Mouse (Mus musculus): ENCODE results near the gene Mxd3. TPM values are rescaled to one million over a fixed set of nuclear protein-coding genes. Genes with fewer than 3 reads are reported as not detected.
A peak's percentile ranks its signal among the peaks of the same experiment; 100 is the strongest.

The Mxd3 gene
- 37.2 and 42.2 TPM in 2 replicates for polyA plus RNA-seq (2014; fragmentation: Nextera tagmentation; extraction: Ambion mirVana)

DNA sequence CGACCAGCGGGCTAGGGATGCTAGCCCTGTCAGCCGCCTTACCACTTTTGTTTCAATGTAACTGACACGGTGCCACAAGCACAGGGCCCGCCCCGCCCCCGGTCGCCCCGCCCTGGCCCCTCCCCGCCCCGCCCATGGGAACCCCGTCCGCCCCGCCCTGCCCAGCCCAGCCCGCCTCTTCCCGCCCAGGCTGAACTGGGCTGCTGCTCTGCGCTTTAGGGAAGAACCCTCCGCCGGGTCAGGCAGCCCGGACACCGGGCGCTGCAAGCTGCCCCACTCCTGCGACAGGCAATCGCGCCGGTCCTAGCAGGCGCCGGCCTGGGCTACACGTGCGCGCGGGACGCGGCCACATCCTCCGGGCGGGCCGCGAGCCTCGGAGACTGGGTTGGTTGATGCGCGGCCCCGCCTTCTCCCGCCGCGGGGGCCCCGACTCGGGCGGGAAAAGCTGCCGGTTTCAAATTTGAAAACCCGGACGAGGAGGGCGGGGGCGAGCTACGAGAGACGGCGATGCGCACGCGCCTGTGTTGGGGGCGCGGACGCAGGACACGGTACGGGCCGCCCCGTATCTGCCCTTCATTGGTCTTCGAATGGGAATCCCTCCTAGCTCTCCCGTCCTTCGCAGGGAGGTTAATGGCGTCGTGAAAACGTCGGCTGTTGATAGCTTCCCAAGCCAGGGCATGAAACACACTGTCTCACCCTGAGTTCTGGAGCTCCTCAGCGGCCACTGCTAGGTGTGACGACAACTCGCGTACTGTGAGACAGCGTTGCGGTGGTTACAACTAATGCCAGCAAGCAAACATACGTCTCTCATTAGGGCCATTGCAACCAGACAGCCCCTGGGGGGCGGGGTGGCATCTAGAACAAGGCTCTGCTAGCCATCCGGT, at the start of gene Mxd3:
Gene Mxd3, minus strand, starts transcription at position 141 of the 884 bp plus-strand sequence.
- peak; percentile 85 for ATAC-seq (replicated peaks; ENCODE audit: low FRiP score)
- Histone ChIP-seq H3K9me3 (ENCODE audit: control insufficient read depth, low read length) (no peaks in the 10 kb centered on the region), H3K27ac (ENCODE audit: low read depth, low read length) (peak within 1 kb of the TSS; percentile 96), H3K4me1 (replicated peaks; ENCODE audit: control insufficient read depth, insufficient read depth, low read length) (peaks cover 7% of the 10 kb centered on the region), H3K36me3 (ENCODE audit: control insufficient read depth, insufficient read depth, low read length) (peaks cover 9% of the 10 kb centered on the region), H3K27me3 (ENCODE audit: control insufficient read depth, insufficient read depth, low read length) (no peaks in the 10 kb centered on the region), H3K4me2 (ENCODE audit: low read depth, low read length, severe bottlenecking) (peak within 1 kb of the TSS; percentile 70), H3K9ac (ENCODE audit: low read length) (peak within 1 kb of the TSS; percentile 82), H3K4me3 (ENCODE audit: low read depth, low read length) (peak within 1 kb of the TSS; percentile 67)
- DNase-seq (ENCODE audit: low spot score), result peak; percentile 97
- under 1% methylated on average over 72 of the region's 82 CpGs for WGBS

- DNase-seq (ENCODE audit: low spot score), result peak; percentile 61
- Histone ChIP-seq H3K36me3 (ENCODE audit: control insufficient read depth, insufficient read depth, low read length) (no peaks in the 10 kb centered on the region), H3K9me3 (ENCODE audit: control insufficient read depth, low read length) (no peaks in the 10 kb centered on the region), H3K4me3 (ENCODE audit: low read depth, low read length) (no peak overlapping the region), H3K27me3 (ENCODE audit: control insufficient read depth, insufficient read depth, low read length) (peaks cover 36% of the 10 kb centered on the region), H3K4me2 (ENCODE audit: low read depth, low read length, severe bottlenecking) (no peak overlapping the region), H3K9ac (ENCODE audit: low read length) (no peak overlapping the region), H3K4me1 (replicated peaks; ENCODE audit: control insufficient read depth, insufficient read depth, low read length) (no peaks in the 10 kb centered on the region), H3K27ac (ENCODE audit: low read depth, low read length) (no peak overlapping the region)
- ATAC-seq (replicated peaks; ENCODE audit: low FRiP score), result no peak
- 3% methylated on average over 31 of the region's 32 CpGs for WGBS
These were observed 49.4 kb upstream of the Mxd3 start for GRCm38 (mm10) chr13:55378907-55379580.

GRCm38 (mm10) chr13:55375877-55376276, 46.3 kb upstream of the Mxd3 start:
- ATAC-seq (replicated peaks; ENCODE audit: low FRiP score), result no peak
- Histone ChIP-seq H3K9ac (ENCODE audit: low read length) (no peak overlapping the region), H3K4me1 (replicated peaks; ENCODE audit: control insufficient read depth, insufficient read depth, low read length) (no peaks in the 10 kb centered on the region), H3K27me3 (ENCODE audit: control insufficient read depth, insufficient read depth, low read length) (peaks cover 32% of the 10 kb centered on the region), H3K4me2 (ENCODE audit: low read depth, low read length, severe bottlenecking) (no peak overlapping the region), H3K27ac (ENCODE audit: low read depth, low read length) (no peak overlapping the region), H3K36me3 (ENCODE audit: control insufficient read depth, insufficient read depth, low read length) (no peaks in the 10 kb centered on the region), H3K4me3 (ENCODE audit: low read depth, low read length) (no peak overlapping the region), H3K9me3 (ENCODE audit: control insufficient read depth, low read length) (no peaks in the 10 kb centered on the region)
- DNase-seq (ENCODE audit: low spot score), result no peak
- WGBS, result 68% methylated on average over 2 of the region's 2 CpGs

DNA sequence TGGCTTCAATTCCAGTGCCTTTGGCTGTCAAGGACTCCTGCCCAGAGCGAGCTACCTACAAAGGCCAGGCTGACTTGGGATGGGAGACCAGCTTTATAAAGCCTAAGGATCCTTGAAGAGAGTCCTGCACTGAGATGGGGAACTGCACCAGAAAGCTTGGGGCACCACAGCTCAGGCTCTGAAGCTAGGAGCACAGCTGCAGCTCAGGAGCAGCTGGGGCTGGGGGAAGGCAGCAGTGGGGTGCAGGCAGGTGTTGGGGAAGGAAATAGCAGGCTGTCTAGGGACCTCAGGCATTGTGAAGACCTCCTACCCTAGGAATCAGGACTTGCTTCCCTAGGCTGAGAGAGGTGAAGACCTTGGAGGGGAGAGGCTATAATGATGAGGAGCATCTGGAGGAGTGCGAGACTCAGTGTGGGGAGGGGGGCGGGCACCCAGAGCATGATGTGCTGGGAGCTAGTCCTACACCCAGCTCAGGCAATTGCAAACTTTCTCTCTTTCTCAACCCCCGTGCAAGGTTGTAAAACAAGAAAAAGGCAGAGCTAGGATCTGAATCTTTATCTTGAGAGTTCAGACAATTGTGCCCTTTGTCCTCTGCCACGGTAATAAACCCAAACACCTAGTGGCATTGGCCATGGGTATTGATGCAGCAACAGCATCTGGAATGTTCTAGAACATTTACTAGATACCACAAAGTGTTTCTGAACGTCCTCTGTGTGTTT, 44.7 kb upstream of the Mxd3 start:
- H3K27ac ChIP-seq (ENCODE audit: low read depth, low read length), result no peak overlapping the region
- no peaks in the 10 kb centered on the region for H3K36me3 ChIP-seq (ENCODE audit: control insufficient read depth, insufficient read depth, low read length)
- H3K27me3 ChIP-seq (ENCODE audit: control insufficient read depth, insufficient read depth, low read length), result peaks cover 19% of the 10 kb centered on the region
- DNase-seq (ENCODE audit: low spot score), result no peak
- H3K4me2 ChIP-seq (ENCODE audit: low read depth, low read length, severe bottlenecking), result no peak overlapping the region
- H3K4me3 ChIP-seq (ENCODE audit: low read depth, low read length), result no peak overlapping the region
- no peak for ATAC-seq (replicated peaks; ENCODE audit: low FRiP score)
- WGBS, result 78% methylated on average over 6 of the region's 6 CpGs
- no peaks in the 10 kb centered on the region for H3K4me1 ChIP-seq (replicated peaks; ENCODE audit: control insufficient read depth, insufficient read depth, low read length)
- H3K9me3 ChIP-seq (ENCODE audit: control insufficient read depth, low read length), result no peaks in the 10 kb centered on the region
- no peak overlapping the region for H3K9ac ChIP-seq (ENCODE audit: low read length)

- H3K27me3 ChIP-seq (ENCODE audit: control insufficient read depth, insufficient read depth, low read length), result no peaks in the 10 kb centered on the region
These were observed 42.1 kb upstream of the Mxd3 start for GRCm38 (mm10) chr13:55371740-55372139.

GRCm38 (mm10) chr13:55371007-55371681, 41.5 kb upstream of the Mxd3 start:
- H3K4me1 ChIP-seq (replicated peaks; ENCODE audit: control insufficient read depth, insufficient read depth, low read length), result no peaks in the 10 kb centered on the region
- H3K4me3 ChIP-seq (ENCODE audit: low read depth, low read length), result no peak overlapping the region
- H3K9me3 ChIP-seq (ENCODE audit: control insufficient read depth, low read length), result no peaks in the 10 kb centered on the region
- no peaks in the 10 kb centered on the region for H3K27me3 ChIP-seq (ENCODE audit: control insufficient read depth, insufficient read depth, low read length)
- ATAC-seq (replicated peaks; ENCODE audit: low FRiP score), result no peak
- no peaks in the 10 kb centered on the region for H3K36me3 ChIP-seq (ENCODE audit: control insufficient read depth, insufficient read depth, low read length)
- no peak overlapping the region for H3K4me2 ChIP-seq (ENCODE audit: low read depth, low read length, severe bottlenecking)
- H3K9ac ChIP-seq (ENCODE audit: low read length), result no peak overlapping the region
- H3K27ac ChIP-seq (ENCODE audit: low read depth, low read length), result no peak overlapping the region
- 74% methylated on average over 8 of the region's 8 CpGs for WGBS
- no peak for DNase-seq (ENCODE audit: low spot score)

More at GRCm38 (mm10) chr13:55371740-55372139, 42.1 kb upstream of the Mxd3 start:
- 71% methylated on average over 5 of the region's 5 CpGs for WGBS
- no peak for DNase-seq (ENCODE audit: low spot score)
- Histone ChIP-seq H3K36me3 (ENCODE audit: control insufficient read depth, insufficient read depth, low read length) (no peaks in the 10 kb centered on the region), H3K4me2 (ENCODE audit: low read depth, low read length, severe bottlenecking) (no peak overlapping the region), H3K9me3 (ENCODE audit: control insufficient read depth, low read length) (no peaks in the 10 kb centered on the region), H3K9ac (ENCODE audit: low read length) (no peak overlapping the region), H3K4me3 (ENCODE audit: low read depth, low read length) (no peak overlapping the region), H3K27ac (ENCODE audit: low read depth, low read length) (no peak overlapping the region), H3K4me1 (replicated peaks; ENCODE audit: control insufficient read depth, insufficient read depth, low read length) (no peaks in the 10 kb centered on the region)
- ATAC-seq (replicated peaks; ENCODE audit: low FRiP score), result no peak

GRCm38 (mm10) chr13:55370234-55370633, 40.6 kb upstream of the Mxd3 start:
- Histone ChIP-seq H3K36me3 (ENCODE audit: control insufficient read depth, insufficient read depth, low read length) (no peaks in the 10 kb centered on the region), H3K27ac (ENCODE audit: low read depth, low read length) (no peak overlapping the region), H3K9me3 (ENCODE audit: control insufficient read depth, low read length) (no peaks in the 10 kb centered on the region), H3K9ac (ENCODE audit: low read length) (no peak overlapping the region), H3K4me3 (ENCODE audit: low read depth, low read length) (no peak overlapping the region), H3K27me3 (ENCODE audit: control insufficient read depth, insufficient read depth, low read length) (no peaks in the 10 kb centered on the region), H3K4me1 (replicated peaks; ENCODE audit: control insufficient read depth, insufficient read depth, low read length) (no peaks in the 10 kb centered on the region), H3K4me2 (ENCODE audit: low read depth, low read length, severe bottlenecking) (no peak overlapping the region)
- ATAC-seq (replicated peaks; ENCODE audit: low FRiP score), result no peak
- WGBS, result 72% methylated on average over 3 of the region's 3 CpGs
- no peak for DNase-seq (ENCODE audit: low spot score)

- 69% methylated on average over 13 of the region's 13 CpGs for WGBS
- DNase-seq (ENCODE audit: low spot score) (no peak), ATAC-seq (replicated peaks; ENCODE audit: low FRiP score) (no peak)
- Histone ChIP-seq H3K9ac (ENCODE audit: low read length) (no peak within 1 kb of the TSS), H3K36me3 (ENCODE audit: control insufficient read depth, insufficient read depth, low read length) (no peaks in the 10 kb centered on the region), H3K27me3 (ENCODE audit: control insufficient read depth, insufficient read depth, low read length) (no peaks in the 10 kb centered on the region), H3K9me3 (ENCODE audit: control insufficient read depth, low read length) (no peaks in the 10 kb centered on the region), H3K4me3 (ENCODE audit: low read depth, low read length) (no peak within 1 kb of the TSS), H3K4me1 (replicated peaks; ENCODE audit: control insufficient read depth, insufficient read depth, low read length) (no peaks in the 10 kb centered on the region), H3K4me2 (ENCODE audit: low read depth, low read length, severe bottlenecking) (no peak within 1 kb of the TSS), H3K27ac (ENCODE audit: low read depth, low read length) (no peak within 1 kb of the TSS)
These were observed 40.0 kb upstream of the Mxd3 start, which contains the start of gene Rgs14 for GRCm38 (mm10) chr13:55369531-55370114. TSS of gene Rgs14 (plus strand) at chr13:55369732.
